Mouse (Mus musculus) gastrocnemius, postnatal 25 days (tissue): Measurements from ENCODE around the gene Arvcf. TPM values are rescaled to one million over a fixed set of nuclear protein-coding genes. Genes with fewer than 3 reads are reported as not detected.

Experiments
- DNase-seq: peaks from one replicate; pipeline ENCODE4 v3.0.0; 2022
- total RNA-seq, 2 experiments: library from RNA; stranded (reverse); gene quantifications; 1 replicate in 1 of 2; 2 replicates in 1 of 2; pipeline ENCODE4 v1.2.3; 2021

Gene Arvcf
- total RNA-seq, 2 experiments from 2014 or later: 12.5 to 14.3 TPM

DNA sequence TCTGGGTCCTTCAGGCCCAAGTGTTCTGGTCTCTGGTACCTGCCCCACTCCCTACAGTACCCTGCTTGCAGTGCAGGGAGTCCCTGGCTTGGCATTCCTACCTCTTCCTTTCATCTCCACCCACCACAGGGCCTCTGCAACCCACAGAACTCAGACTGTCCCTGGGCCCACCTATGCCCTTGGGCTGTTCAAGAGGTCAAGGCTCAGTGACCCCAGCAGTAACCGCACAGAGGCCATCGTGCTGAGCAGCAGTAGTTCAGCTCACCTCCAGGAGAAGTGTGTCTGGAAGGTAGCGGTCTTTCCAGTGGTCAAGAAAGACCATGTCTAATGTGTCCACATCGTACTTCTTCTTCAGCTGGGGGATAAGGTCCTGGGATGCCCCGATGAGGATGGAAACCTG is 62.4 kb downstream of the Arvcf start:
- no peak for DNase-seq

DNA sequence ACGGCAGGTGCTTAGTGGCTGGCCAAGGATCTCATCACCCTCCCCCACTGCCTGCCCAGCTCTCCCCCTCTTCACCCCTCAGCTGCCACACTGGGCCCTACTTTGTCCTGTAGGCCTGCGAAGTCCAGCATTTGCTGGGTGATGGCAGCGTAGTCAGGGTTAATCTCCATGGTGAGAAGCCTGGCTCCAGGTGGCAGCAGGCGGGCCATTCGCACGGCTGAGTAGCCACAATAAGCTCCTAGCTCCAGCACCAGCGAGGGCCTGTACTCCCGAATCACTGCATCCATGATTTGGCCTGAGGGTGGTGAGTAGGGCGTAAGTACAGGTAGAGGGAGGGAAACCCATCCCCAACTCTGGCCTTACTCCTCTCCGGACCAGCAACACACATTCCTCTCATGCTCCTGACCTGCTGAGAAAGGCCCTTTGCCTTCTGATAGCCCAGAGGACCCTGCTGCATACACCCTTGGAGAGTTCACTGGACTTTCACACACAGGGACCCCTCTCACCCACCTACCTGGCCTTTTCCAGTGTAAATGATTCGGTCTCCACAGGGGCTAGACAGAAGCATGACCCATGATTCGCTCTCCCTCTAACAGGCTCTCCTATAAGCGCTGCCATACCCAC is 63.2 kb downstream of the Arvcf start:
- DNase-seq: no peak

GRCm38 (mm10) chr16:18411802-18412476 is 64.0 kb downstream of the Arvcf start:
- peak; percentile 80 for DNase-seq

DNA sequence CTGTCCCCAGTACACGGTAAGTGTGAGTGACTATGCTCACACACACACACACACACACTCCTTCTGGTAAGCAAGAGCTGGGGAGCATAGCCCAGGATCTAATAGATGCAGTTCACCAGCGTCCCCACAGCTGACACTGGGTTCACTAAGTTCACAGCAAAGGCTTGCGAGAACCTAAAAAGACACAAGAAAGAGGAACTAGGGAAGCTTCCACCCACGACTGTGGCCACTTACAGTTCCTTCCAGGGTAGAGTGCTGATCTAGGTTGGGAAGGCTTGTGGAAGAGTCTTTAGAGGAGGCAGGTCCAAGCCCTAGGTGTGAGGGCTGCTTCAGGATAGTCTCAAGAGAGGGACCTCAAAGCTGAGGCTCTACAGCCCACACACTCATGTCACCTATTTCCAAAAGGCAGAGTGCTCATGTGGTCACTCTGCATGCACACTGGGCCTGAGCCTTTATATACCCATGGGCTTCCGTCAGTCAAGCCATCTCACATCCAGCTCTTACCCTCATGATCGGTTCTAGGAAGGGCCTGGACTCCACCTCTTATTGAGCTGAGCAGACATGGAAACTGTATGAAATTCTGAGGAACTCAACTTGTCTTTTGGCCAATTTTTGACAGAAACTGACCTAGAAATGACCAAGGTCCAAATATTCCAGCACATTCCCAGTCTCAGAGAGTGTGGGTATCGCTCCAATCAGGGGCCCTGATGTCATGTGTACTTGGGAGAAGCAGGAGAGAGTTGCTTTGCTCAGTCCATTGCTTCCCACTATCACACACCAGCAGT is 65.2 kb downstream of the Arvcf start:
- no peak for DNase-seq

GRCm38 (mm10) chr16:18416094-18416761 is 68.2 kb downstream of the Arvcf start:
- DNase-seq: peak; percentile 59

DNA sequence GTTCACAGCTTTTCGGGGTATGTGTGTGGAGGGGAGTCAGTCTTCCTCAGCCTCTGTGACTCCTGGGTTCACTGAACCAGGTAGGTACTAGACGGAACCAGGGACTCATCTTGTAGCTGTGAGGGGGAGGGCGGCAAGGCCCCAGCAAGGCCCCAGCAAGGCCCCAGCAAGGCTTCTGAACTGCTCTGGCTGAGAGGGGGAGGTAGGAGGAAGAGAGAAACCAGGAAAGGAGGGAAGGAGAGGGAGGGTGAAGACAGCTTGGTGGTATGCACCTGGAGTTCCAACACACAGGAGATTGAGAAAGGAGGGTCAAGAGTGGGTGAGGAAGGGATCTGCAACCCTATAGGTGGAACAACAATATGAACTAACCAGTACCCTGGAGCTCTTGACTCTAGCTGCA is 68.9 kb downstream of the Arvcf start:
- DNase-seq: no peak

GRCm38 (mm10) chr16:18417491-18417890 is 69.5 kb downstream of the Arvcf start:
- DNase-seq: no peak

- DNase-seq: no peak
These were observed 71.0 kb downstream of the Arvcf start for GRCm38 (mm10) chr16:18418756-18419602.

DNA sequence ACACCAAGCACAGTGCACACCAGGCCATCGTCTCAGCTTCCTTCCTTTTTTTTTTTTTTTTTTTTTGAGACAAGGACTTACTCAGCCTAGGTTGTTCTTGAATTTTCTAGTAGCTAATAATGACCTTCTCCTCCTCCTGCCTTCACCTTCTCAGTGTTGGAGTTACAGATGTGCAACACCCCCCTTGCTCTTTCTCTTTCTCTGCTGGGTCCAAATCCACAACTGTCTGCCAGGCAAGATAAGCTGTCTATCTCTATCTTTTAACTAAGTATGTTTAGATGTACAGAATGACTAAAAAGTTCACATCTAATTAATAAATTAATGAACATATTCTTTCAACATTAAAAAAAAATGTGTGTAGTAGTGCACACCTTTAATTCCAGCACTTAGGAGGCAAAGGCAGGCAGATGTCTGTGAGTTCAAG is 71.6 kb downstream of the Arvcf start:
- no peak for DNase-seq

GRCm38 (mm10) chr16:18420571-18420970 is 72.6 kb downstream of the Arvcf start:
- DNase-seq: no peak

- no peak for DNase-seq
These were observed 75.4 kb downstream of the Arvcf start for GRCm38 (mm10) chr16:18423203-18423914.

GRCm38 (mm10) chr16:18423915-18424265 is 75.9 kb downstream of the Arvcf start:
- no peak for DNase-seq

DNA sequence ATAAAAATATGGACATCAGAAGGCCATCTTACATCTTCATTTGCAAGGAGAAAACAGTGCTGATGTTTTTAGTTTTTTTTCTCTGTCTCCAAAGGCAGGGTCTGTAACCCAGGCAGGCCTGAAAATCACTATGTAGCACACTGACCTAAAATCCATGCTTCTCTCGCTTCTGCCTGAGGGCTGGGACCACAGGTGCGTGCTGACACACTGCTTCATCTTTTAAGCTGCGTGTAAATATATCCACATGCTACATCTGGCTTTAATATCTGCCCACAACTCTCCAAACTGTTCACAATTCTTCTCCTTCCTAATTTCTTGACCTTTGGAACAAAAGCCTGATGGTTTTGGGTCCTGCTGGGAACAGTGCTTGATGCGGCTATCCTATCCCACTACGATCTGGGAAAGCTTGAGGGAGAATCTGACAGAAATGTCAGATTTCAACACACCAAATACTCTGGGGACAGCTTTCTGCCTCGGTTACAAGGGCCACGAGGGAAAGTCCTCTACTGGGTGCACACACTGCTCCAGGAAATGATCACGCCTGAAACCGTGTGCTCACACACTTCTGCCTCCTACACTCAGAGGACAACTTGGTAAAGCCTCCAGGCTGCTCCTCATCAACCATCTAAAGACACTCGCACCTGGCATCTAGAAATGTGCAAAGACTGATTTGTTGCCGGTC is 76.5 kb downstream of the Arvcf start:
- no peak for DNase-seq

DNA sequence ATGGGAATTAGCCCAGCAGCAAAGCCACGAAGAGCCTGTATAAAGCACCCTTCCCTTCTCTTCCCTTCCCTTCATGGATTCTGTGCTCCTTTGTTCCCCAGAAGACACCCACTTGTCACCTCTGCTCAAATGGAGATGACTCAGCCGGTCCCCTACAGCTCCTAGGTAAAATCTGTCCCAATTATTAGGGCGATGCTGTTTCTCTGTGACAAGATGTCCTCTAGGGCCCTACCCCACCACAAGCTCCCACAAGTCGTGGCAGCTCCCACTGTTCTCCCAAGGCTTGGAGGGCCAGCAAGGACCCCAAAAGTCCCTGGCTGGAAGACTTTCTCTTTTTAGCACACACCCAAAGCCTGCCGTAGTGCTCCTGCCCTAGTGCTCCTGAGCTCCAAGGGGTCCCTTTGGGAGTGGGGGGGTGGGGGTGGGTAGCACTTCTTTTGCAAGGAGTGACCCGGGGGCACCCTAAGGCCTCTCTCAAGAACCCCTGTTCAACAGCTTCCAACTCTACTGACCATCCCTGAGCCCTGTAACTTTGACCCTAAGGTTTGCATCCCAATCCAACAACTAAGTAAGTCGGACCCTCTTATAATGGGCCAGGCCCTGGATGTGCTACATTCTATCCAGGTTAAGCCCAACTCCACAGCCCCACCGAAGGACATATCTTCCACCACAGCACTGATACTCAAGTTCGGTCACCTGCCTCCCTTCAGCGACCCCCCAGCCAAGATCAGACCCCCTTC is 77.7 kb downstream of the Arvcf start:
- no peak for DNase-seq

DNA sequence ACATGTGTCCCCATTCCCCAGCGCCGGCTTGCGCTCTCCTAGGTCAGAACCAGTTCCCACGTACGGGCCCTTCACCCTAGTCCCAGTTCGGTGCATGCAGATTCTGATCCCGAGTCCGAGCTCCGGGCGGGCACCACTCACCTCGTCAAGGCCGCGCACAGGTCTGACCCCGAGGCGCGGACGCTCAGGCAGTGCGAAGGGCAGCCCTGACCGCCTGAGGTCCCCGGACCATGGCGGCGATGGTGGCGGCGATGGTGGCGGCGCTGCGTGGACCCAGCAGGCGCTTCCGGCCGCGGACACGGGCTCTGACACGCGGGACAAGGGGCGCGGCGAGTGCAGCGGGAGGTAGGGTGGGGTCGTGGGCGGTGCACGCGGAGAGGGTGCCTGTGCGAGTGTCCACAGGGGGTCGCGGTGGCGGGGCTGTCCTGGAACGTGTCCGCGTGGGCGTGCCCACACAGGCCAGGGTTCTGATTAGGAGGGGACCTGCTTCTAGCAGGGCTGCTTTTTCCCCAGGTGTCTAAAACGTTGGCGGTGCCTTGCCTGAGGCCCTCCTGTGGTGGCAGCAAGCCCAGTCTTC is 78.3 kb downstream of the Arvcf start, which contains the start of gene Txnrd2:
Gene Txnrd2 (plus strand): TSS at position 170 of the 577 bp plus-strand sequence.
- DNase-seq: peak; percentile 76

DNA sequence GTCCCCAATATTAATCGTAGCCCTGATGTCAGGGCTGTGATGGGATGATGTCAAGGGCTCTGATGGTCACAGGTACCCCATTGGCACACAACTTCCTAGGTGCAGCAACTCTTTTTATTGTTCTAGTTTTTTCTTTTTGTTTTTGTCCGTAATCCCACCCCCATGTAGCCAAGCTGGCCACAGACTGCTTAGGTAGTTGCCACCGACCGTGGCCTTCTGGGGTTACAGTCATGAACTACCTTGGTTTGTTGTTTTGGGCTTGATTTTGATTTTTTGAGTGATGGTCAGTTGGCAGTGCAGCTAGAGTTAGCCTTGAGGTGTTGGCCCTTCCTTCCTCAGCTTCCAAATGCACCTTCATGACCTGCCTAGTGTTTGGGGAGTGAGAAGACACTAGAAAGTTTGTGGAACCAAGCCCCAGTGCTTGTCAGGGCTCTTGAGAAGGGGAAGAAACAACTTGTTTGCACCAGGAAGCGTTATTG is 78.9 kb downstream of the Arvcf start, which contains the start of gene Comt:
Gene Comt (minus strand): TSS at position 51 of the 479 bp plus-strand sequence.
- DNase-seq: no peak

- no peak for DNase-seq
These were observed 80.1 kb downstream of the Arvcf start for GRCm38 (mm10) chr16:18428011-18428515.

- no peak for DNase-seq
These were observed 80.6 kb downstream of the Arvcf start for GRCm38 (mm10) chr16:18428516-18429042.
